Mouse (Mus musculus) testis, adult 2 months (tissue): ENCODE measurements around the gene Cdc42ep1. TPM values are rescaled to one million over a fixed set of nuclear protein-coding genes. Genes with fewer than 3 reads are reported as not detected.

Experiments
- H3K27ac ChIP-seq: fragments of 200-500 bp; 2 replicates; pipeline ENCODE4 v1.5.1; 2012; ENCODE audit warnings: low read depth, low read length; ENCODE audit not compliant: control insufficient read depth, insufficient read depth
- H3K27me3 ChIP-seq: fragments of 200-500 bp; 2 replicates; pipeline ENCODE4 v1.6.1; 2012; ENCODE audit warnings: mild to moderate bottlenecking, low read length, moderate library complexity; ENCODE audit not compliant: control insufficient read depth, insufficient read depth
- H3K36me3 ChIP-seq: fragments of 200-500 bp; 2 replicates; pipeline ENCODE4 v1.6.1; 2012; ENCODE audit warnings: mild to moderate bottlenecking, low read length; ENCODE audit not compliant: control insufficient read depth, insufficient read depth
- H3K4me1 ChIP-seq: fragments of 200-500 bp; 2 replicates; pipeline ENCODE4 v1.6.1; 2012; ENCODE audit warnings: low read length; ENCODE audit not compliant: control insufficient read depth, insufficient read depth
- H3K4me3 ChIP-seq: fragments of 200-500 bp; 2 replicates; pipeline ENCODE4 v1.5.1; 2012; ENCODE audit warnings: low read depth, mild to moderate bottlenecking, low read length, moderate library complexity, mixed read lengths; ENCODE audit not compliant: control insufficient read depth
- CTCF ChIP-seq: fragments of 200-500 bp; IDR thresholded peaks from 2 replicates; pipeline ENCODE4 v1.5.1; 2012; ENCODE audit warnings: low read depth, mild to moderate bottlenecking, inconsistent platforms, low read length, moderate library complexity; ENCODE audit not compliant: control insufficient read depth, insufficient read depth, insufficient replicate concordance
- POLR2A ChIP-seq: fragments of 200-500 bp; IDR thresholded peaks from 2 replicates; pipeline ENCODE4 v1.6.1; 2012; ENCODE audit warnings: low read depth, mild to moderate bottlenecking, inconsistent platforms, low read length, moderate library complexity; ENCODE audit not compliant: control insufficient read depth
- polyA plus RNA-seq: library from polyadenylated mRNA; depleted of rRNA; stranded (reverse); fragments of >200 nt; gene quantifications from 2 replicates; pipeline ENCODE4 v1.2.3, GENCODE M21; 2012; rRNA removed

The Cdc42ep1 gene
- polyA plus RNA-seq = 2.5 and 2.9 TPM in 2 replicates

- H3K4me3 ChIP-seq = peak within 1 kb of the TSS; percentile 59
- H3K4me1 ChIP-seq = peaks cover 11% of the 10 kb centered on the region
- TF ChIP-seq CTCF = no peak
- no peak for TF ChIP-seq POLR2A
- H3K27ac ChIP-seq = peak within 1 kb of the TSS; percentile 24; the same call in 1 of the 2 replicates
- no peaks in the 10 kb centered on the region; the same call in 1 of the 2 replicates for H3K27me3 ChIP-seq
- no peaks in the 10 kb centered on the region for H3K36me3 ChIP-seq
Measured at GRCm38 (mm10) chr15:78842371-78843163, at the start of gene Cdc42ep1. TSS of gene Cdc42ep1 (plus strand) at chr15:78842624.

- no peak overlapping the region for H3K4me3 ChIP-seq
- no peak overlapping the region for H3K27ac ChIP-seq
- no peaks in the 10 kb centered on the region for H3K27me3 ChIP-seq
- no peaks in the 10 kb centered on the region for H3K36me3 ChIP-seq
- no peak for TF ChIP-seq POLR2A
- no peak for TF ChIP-seq CTCF
- no peaks in the 10 kb centered on the region; the same call in 1 of the 2 replicates for H3K4me1 ChIP-seq
Measured at GRCm38 (mm10) chr15:78796196-78797059, 46.0 kb upstream of the Cdc42ep1 start.

- Histone ChIP-seq H3K4me3 (no peak overlapping the region), H3K36me3 (no peaks in the 10 kb centered on the region), H3K27ac (no peak overlapping the region), H3K4me1 (no peaks in the 10 kb centered on the region; the same call in 1 of the 2 replicates), H3K27me3 (no peaks in the 10 kb centered on the region)
- TF ChIP-seq CTCF = no peak
- no peak for TF ChIP-seq POLR2A
Measured at GRCm38 (mm10) chr15:78797060-78797329, 45.4 kb upstream of the Cdc42ep1 start.

GRCm38 (mm10) chr15:78799029-78799428 lies 43.4 kb upstream of the Cdc42ep1 start:
- TF ChIP-seq POLR2A (no peak), CTCF (no peak)
- Histone ChIP-seq H3K4me1 (peaks cover 9% of the 10 kb centered on the region), H3K4me3 (no peak overlapping the region), H3K36me3 (no peaks in the 10 kb centered on the region), H3K27ac (no peak overlapping the region), H3K27me3 (no peaks in the 10 kb centered on the region)

GRCm38 (mm10) chr15:78801571-78801970 lies 40.9 kb upstream of the Cdc42ep1 start:
- no peak for TF ChIP-seq POLR2A
- TF ChIP-seq CTCF = no peak
- Histone ChIP-seq H3K27ac (no peak overlapping the region), H3K4me1 (peaks cover 9% of the 10 kb centered on the region), H3K4me3 (no peak overlapping the region), H3K27me3 (no peaks in the 10 kb centered on the region), H3K36me3 (no peaks in the 10 kb centered on the region)

GRCm38 (mm10) chr15:78801971-78802741 lies 40.3 kb upstream of the Cdc42ep1 start:
- Histone ChIP-seq H3K4me3 (peak overlapping the region; percentile 72), H3K27me3 (no peaks in the 10 kb centered on the region), H3K4me1 (peaks cover 9% of the 10 kb centered on the region), H3K27ac (peak overlapping the region; percentile 12; the same call in 1 of the 2 replicates), H3K36me3 (no peaks in the 10 kb centered on the region)
- TF ChIP-seq CTCF (no peak), POLR2A (no peak)
